Mouse (Mus musculus) liver, embryonic 14.5 days (tissue): ENCODE measurements at regions not wholly inside any gene's neighbourhood (a gene's known extent, or its start where the extent isn't known, plus 50 kb on each side); places are given as distances from the start of the nearest gene placed in this dataset.

Source experiments
- ATAC-seq: fragments of 200-750 bp; cut with Nextera tagmentation; 2 replicates; pipeline ENCODE4 v1.8.0; 2017; ENCODE audit warnings: moderate number of reproducible peaks, mild to moderate bottlenecking, moderate library complexity; ENCODE audit not compliant: insufficient read depth
- DNase-seq, 3 experiments: peaks; one replicate each; pipeline ENCODE4 v3.0.0-alpha.2; 2012 to 2013; ENCODE audit warnings: low read depth in 3 of 3, low spot score in 3 of 3
- H3K27ac ChIP-seq: fragments of 300-500 bp; sonication (generic); 2 replicates; pipeline ENCODE4 v1.5.1; 2014; ENCODE audit warnings: moderate library complexity, mild to moderate bottlenecking, control low read depth, inconsistent platforms
- H3K27me3 ChIP-seq: fragments of 300-500 bp; sonication (generic); 2 replicates; pipeline ENCODE4 v1.6.1; 2014; ENCODE audit warnings: mild to moderate bottlenecking, low read length, moderate library complexity; ENCODE audit not compliant: control insufficient read depth, insufficient read depth
- H3K36me3 ChIP-seq: fragments of 300-500 bp; sonication (generic); replicated peaks from 2 replicates; pipeline ENCODE4 v1.6.1; 2014; ENCODE audit warnings: low read depth; ENCODE audit not compliant: control insufficient read depth, insufficient read depth
- H3K4me1 ChIP-seq, 2 experiments: fragments of 200-500 bp in 1 of 2; fragments of 300-500 bp in 1 of 2; sonication (generic) in 1 of 2; replicated peaks; 2 replicates each; pipeline ENCODE4 v1.6.1; 2012 to 2014; ENCODE audit warnings: antibody characterized with exemption in 1 of 2, inconsistent platforms in 1 of 2, low read length in 1 of 2; ENCODE audit not compliant: control insufficient read depth in 2 of 2, insufficient read depth in 2 of 2
- H3K4me2 ChIP-seq: fragments of 300-500 bp; sonication (generic); 2 replicates; pipeline ENCODE4 v1.6.1; 2014; ENCODE audit warnings: low read depth, mild to moderate bottlenecking, control low read depth, moderate library complexity
- H3K4me3 ChIP-seq, 2 experiments: fragments of 200-500 bp in 1 of 2; fragments of 300-500 bp in 1 of 2; sonication (generic) in 1 of 2; 2 replicates each; pipeline ENCODE4 v1.5.1; 2012 to 2014; ENCODE audit warnings: low read depth in 2 of 2, low read length in 2 of 2, mild to moderate bottlenecking in 2 of 2, control low read depth in 1 of 2, inconsistent platforms in 1 of 2, moderate library complexity in 1 of 2; ENCODE audit not compliant: insufficient read depth in 1 of 2
- H3K9ac ChIP-seq: fragments of 300-500 bp; sonication (generic); replicated peaks from 2 replicates; pipeline ENCODE4 v1.6.1; 2014; ENCODE audit warnings: mild to moderate bottlenecking, control low read depth, moderate library complexity
- H3K9me3 ChIP-seq: fragments of 300-500 bp; sonication (generic); 2 replicates; pipeline ENCODE4 v1.6.1; 2016; ENCODE audit warnings: low read length, mixed read lengths; ENCODE audit not compliant: control insufficient read depth
- CTCF ChIP-seq: IDR thresholded peaks from 2 replicates; pipeline ENCODE4 v1.5.1; 2016; ENCODE audit warnings: antibody characterized with exemption, low read depth, control low read depth
- EP300 ChIP-seq: IDR thresholded peaks from 2 replicates; pipeline ENCODE4 v1.6.1; 2016; ENCODE audit warnings: antibody characterized with exemption, low read depth
- WGBS: fragments of 180-500 bp; shearing (Covaris S2); extraction: QIAGEN DNeasy Blood & Tissue Kit; methylation state at CpG from one replicate; pipeline ENCODE4 v1.1.7; 2014; ENCODE audit not compliant: insufficient replicate concordance; 5-methylcytosine and 5-hydroxymethylcytosine counted together

DNA sequence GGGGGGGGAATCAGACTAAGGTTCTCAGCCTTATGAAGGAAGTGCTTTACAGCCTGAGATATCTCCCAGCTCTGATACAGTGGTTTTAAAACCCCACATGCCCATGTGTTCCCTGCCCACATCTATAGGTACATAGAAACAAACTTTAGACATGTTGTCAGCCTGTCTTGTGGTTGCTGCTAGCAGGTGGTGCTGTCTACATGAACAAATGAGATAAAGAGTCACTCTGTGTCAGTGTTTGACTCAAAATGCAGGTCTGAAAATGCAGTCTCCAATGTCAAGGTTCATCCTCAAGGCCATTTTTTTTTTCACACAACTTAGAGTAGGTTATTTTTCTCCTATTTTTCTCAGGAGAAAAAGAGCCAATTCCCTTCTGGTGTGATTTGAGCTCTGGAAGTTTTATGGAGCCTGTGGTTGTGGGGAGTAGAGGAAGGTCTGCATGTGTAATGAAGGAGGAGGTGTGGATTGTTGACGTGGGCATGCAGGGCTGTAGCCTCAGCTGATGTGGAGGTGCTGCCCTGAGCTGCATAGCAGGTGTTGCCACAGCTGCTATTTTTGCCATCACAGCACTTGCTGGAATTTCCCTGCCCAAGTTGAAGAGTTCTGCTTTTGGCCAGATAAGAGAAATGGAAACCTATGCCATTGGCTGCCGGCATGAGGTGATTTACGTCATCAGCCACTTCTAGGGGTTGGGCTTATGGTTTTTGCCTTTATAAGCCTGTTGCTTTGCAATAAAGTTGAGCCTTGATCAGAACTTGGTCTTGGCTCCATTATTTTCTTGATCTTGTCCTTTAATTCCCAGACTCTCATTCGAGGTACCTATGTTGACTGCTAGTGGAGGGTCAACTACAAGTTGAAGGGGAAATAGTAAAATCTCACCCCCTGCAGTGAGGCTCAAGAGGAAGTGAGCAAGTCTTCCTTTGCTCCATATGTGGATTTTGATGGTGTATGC lies 486.5 kb upstream of the Adamts16 start:
- Histone ChIP-seq H3K4me3 (no peak overlapping the region), H3K4me2 (no peak overlapping the region), H3K9ac (no peak overlapping the region), H3K36me3 (no peaks in the 10 kb centered on the region), H3K27me3 (no peaks in the 10 kb centered on the region), H3K9me3 (no peaks in the 10 kb centered on the region), H3K27ac (no peak overlapping the region), H3K4me1 (no peaks in the 10 kb centered on the region)
- no peak for ATAC-seq
- DNase-seq = no peak
- TF ChIP-seq CTCF (no peak), EP300 (no peak)
- WGBS = 35% methylated on average over 4 of the region's 4 CpGs

DNA sequence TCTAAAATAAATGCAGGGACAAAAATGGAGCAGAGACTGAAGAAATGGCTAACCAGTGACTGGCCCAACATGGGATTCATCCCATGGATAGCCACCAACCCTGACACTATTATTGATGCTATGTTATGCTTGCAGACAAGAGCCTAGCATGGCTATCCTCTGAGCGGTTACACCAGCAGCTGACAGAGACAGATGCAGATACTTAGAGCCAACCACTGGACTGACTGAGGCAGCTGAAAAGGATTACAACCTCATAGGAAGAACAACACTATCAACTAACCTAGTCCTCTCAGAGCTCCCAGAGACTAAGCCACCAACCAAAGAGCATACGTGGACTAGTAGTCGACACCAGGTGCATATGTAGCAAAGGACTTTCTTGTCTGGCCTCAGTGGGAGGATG lies 478.9 kb upstream of the Adamts16 start:
- H3K9me3 ChIP-seq = no peaks in the 10 kb centered on the region
- WGBS = 68% methylated on average over 3 of the region's 3 CpGs
- no peak for DNase-seq
- no peak overlapping the region for H3K4me2 ChIP-seq
- no peaks in the 10 kb centered on the region for H3K4me1 ChIP-seq
- TF ChIP-seq CTCF = no peak
- TF ChIP-seq EP300 = no peak
- no peak overlapping the region for H3K9ac ChIP-seq
- H3K27me3 ChIP-seq = no peaks in the 10 kb centered on the region
- no peak overlapping the region for H3K4me3 ChIP-seq
- H3K27ac ChIP-seq = no peak overlapping the region
- ATAC-seq = no peak
- H3K36me3 ChIP-seq = no peaks in the 10 kb centered on the region

DNA sequence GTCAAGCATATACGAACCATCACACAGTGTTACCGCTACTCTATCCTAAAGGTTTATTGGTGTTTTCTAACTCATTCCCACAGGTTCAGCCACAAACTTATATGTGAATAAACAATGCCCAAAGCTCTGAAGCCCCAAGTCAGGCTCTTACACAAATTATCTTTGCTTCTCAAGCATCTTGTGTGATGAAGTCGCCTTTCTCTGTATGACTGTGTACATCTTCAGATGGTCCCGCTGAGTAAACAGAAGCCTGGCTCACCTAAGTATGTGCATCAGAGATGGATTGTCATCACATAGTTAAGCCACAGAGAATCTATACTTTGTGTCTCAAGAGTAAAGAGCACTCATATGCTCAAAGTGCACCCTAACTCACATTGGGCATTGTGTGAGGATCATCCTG lies 462.3 kb upstream of the Adamts16 start:
- DNase-seq (no peak), ATAC-seq (no peak)
- no peak overlapping the region for H3K9ac ChIP-seq
- 79% methylated on average over 4 of the region's 4 CpGs for WGBS
- no peaks in the 10 kb centered on the region for H3K4me1 ChIP-seq
- H3K27me3 ChIP-seq = no peaks in the 10 kb centered on the region
- H3K27ac ChIP-seq = no peak overlapping the region
- no peaks in the 10 kb centered on the region for H3K36me3 ChIP-seq
- TF ChIP-seq CTCF (no peak), EP300 (no peak)
- no peak overlapping the region for H3K4me3 ChIP-seq
- no peak overlapping the region for H3K4me2 ChIP-seq
- no peaks in the 10 kb centered on the region for H3K9me3 ChIP-seq

DNA sequence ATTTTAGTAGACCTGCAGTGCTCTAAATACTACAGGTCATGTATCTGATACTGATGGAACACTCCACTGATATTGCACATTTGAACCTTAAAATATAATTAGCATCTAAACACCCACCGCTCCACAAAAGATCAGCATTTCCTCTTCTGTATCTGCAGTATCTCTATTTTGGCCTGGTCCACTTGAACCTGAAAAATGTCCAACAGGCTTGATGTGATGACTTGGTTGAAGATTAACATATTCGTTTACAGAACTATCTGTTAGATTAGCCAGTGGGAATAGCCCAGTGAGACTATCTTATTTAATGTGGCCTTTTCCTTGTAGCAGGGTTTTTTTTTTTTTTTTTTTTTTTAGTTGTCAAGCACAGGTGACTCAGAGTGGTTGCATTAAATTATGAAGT lies 434.4 kb upstream of the Adamts16 start:
- no peaks in the 10 kb centered on the region for H3K4me1 ChIP-seq
- H3K27me3 ChIP-seq = no peaks in the 10 kb centered on the region
- no peak overlapping the region for H3K9ac ChIP-seq
- no peaks in the 10 kb centered on the region for H3K9me3 ChIP-seq
- TF ChIP-seq EP300 (no peak), CTCF (no peak)
- H3K4me2 ChIP-seq = no peak overlapping the region
- WGBS = 46% methylated on average over 2 of the region's 2 CpGs
- no peaks in the 10 kb centered on the region for H3K36me3 ChIP-seq
- H3K27ac ChIP-seq = no peak overlapping the region
- no peak for ATAC-seq
- no peak overlapping the region for H3K4me3 ChIP-seq
- DNase-seq = no peak

DNA sequence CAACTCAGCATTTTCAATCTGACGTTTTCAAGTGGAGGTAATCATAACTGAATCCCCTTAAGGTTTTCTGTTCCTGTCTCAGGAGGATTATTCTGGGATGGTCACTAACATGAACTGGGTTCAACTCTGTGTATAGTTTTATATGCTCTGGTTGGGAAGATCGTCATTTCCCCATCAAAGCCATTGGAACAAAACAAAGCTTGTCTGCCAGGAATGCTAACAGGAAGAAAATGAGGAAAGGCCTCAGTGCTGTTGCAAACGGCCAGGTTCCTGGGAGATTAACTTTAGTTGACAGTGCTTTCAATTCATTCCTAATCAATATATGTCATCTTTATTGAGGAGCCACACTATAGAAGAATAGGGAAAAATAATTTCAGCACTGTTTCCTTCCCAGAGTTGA lies 432.5 kb upstream of the Adamts16 start:
- no peaks in the 10 kb centered on the region for H3K9me3 ChIP-seq
- TF ChIP-seq CTCF (no peak), EP300 (no peak)
- WGBS = 48% methylated on average over 3 of the region's 3 CpGs
- H3K4me2 ChIP-seq = no peak overlapping the region
- ATAC-seq (no peak), DNase-seq (no peak)
- no peak overlapping the region for H3K27ac ChIP-seq
- no peaks in the 10 kb centered on the region for H3K27me3 ChIP-seq
- no peak overlapping the region for H3K4me3 ChIP-seq
- H3K9ac ChIP-seq = no peak overlapping the region
- no peaks in the 10 kb centered on the region for H3K36me3 ChIP-seq
- no peaks in the 10 kb centered on the region for H3K4me1 ChIP-seq
